Mouse (Mus musculus) adipocyte (in vitro differentiated cells): ENCODE results near the gene Tmem256.
A peak's percentile ranks its signal among the peaks of the same experiment; 100 is the strongest.

Experiments
- DNase-seq: peaks from one replicate; pipeline ENCODE4 v3.0.0-alpha.2; 2016; ENCODE audit warnings: low spot score

Gene Tmem256

GRCm38 (mm10) chr11:69815155-69815554 lies 23.2 kb upstream of the Tmem256 start, which contains the start of gene Gm39566:
Gene Gm39566, minus strand, starts transcription at chr11:69815298.
- DNase-seq = no peak

DNA sequence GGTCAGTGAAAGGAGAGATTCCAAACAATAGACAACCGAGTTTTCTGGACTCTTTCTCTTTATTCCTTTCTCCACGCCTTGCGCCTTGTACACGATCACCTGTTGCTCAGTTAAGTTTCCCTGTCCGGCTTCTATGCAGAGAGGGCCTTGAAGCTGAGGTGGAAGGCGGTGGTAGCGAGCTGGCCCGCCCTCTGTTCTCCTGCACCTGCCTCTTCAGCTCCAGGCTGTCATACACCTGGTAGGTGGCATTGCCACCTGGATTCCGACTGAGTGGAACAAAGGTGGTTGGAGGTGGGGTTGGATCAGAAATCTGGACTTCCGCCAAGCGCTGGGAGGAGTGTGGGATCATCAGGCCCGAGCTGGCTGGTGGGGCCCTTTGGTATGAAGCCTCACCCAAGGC lies 21.8 kb upstream of the Tmem256 start:
- no peak for DNase-seq

DNA sequence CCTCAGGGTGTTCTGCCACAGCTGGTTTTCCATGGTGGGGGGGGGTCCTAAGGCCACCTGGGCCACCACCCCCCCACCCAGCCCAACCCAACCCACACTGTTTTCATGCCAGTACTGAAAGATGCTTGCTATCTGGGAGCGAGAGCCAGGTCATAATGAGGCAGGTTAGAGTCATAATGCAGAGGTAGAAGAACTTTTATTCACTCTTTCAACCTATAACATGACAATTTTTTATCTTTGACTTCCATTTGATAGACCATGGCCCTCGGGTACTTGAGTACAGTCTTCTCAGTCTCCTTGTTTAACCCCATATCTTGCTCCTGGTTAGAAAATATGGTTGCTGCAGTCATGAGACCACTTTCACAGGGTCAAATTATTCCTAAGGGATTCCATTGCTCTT lies 19.9 kb upstream of the Tmem256 start, which contains the start of gene Spem2:
Spem2 (minus strand) TSS at position 101 of the 400 bp plus-strand sequence.
- DNase-seq = no peak

GRCm38 (mm10) chr11:69818871-69819270 lies 19.4 kb upstream of the Tmem256 start:
- no peak for DNase-seq

- no peak for DNase-seq
Measured at GRCm38 (mm10) chr11:69822080-69822479, 16.2 kb upstream of the Tmem256 start, which contains the start of gene Spem1. Gene Spem1, minus strand, starts transcription at chr11:69822180.

DNA sequence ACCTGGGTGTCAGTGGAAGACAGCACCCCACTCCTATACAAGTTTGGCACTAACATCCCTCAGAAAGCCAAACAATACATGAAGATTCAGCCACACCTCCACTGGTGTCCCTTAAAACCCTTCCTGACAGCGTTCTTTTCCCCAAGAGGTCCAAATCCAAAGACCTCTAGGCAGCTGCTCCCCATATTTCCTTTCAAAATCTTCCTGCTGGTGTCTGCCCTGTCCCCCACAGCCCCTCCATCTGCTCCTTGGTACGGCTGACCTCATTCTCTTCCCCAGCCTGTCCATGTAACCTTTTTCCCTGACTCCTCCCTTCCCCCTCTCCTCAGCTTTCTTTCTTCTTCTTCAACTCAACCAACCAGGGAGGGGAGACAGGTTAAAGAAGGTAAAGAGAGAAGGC lies 14.9 kb upstream of the Tmem256 start:
- DNase-seq = no peak

DNA sequence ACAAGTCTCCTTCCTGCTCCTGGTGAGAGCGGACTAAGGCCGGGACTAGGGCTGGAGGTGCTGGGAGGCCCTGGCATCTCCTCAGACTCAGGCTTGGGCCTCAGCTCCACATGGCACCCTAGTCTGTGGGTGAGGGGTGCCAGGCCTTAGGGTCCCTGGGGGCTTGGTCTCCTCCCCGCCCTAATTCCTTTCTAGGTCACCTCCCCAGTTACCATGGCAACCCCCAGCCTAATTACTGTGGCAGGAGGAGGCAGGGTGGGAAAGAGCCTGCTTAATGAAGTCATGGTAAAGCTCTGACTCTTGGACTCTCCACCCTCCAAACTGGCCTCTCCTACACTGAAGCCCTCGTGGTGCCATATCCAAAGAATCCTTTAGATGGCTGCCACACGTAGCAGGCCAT lies 9.5 kb upstream of the Tmem256 start:
- no peak for DNase-seq

- no peak for DNase-seq
Measured at GRCm38 (mm10) chr11:69833554-69833953, 4.8 kb upstream of the Tmem256 start.

DNA sequence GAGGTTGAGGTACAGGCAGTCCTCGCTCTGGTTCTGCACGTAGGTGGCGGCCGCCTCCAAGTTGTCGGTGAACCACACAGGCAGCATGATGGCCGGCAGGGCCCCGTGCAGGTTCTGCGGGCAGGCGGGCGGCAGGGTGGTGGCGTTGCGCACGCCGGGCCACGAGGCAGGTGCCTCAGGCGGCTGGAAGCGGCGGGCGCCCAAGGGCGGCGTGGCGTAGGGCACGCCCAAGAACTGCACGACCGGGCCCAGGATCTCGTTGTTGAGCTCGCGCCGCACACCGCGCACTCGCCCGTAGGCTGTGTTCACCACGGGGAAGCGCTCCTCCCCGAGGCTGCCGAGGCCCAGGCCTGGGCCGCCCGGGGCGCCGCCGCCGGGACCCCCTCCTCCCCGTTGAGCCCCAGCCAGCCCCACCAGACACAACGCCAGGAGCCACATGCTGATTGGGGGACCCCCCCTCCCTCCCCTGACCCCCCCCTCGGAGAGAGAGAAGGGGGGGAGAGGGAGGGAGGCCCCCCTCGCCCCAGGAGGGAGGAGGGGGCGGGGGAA lies 4.2 kb upstream of the Tmem256 start:
- DNase-seq = no peak

DNA sequence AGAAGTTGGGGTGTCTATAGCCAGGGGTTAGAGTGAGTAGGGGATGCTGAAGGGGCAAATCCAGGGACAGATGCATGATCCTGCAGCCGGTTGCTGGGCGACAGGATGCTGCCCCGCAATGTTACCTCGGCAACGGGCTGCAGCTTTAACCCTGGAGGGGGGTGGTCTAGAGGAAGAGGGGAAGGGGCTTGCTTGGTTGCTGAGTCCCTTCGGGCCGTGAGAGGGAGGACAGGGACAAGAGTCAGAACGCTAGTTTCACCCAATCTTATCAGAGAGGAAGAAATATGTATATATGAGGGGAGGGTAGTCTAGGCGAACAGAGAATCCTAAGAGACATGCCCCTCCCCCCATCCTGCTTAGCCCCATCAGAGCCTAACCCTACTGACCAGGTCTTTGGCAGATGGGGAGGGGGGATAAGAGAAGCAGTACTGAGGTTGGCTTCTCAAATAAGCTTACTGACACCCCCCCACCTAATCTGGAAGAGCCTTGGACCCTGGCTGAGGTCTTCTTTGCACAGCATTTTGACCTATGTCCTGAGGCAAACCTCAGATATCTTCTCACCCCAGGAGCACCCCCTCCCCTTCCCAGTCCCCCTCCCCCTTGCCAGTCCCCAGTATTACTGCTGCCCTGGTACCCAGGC lies 2.9 kb upstream of the Tmem256 start:
- DNase-seq = no peak

DNA sequence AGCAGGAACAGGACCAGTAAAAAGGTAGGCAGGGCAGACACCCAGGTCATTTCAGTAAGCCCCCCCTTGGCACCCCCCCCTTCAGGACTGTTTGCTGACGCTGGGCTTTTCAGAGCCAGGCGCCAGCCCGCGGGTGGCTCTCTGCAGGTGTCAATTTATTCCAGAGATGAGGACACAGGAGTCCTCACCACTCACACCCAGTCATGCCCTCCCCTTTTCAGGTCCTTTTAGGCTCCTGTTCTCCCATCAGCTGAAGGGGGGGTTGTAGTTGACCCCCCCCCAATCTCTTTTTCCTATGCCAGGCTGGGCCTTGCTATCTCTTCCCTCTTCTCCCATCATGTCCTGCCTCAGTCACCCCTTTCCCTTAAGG lies 2.4 kb upstream of the Tmem256 start:
- no peak for DNase-seq

DNA sequence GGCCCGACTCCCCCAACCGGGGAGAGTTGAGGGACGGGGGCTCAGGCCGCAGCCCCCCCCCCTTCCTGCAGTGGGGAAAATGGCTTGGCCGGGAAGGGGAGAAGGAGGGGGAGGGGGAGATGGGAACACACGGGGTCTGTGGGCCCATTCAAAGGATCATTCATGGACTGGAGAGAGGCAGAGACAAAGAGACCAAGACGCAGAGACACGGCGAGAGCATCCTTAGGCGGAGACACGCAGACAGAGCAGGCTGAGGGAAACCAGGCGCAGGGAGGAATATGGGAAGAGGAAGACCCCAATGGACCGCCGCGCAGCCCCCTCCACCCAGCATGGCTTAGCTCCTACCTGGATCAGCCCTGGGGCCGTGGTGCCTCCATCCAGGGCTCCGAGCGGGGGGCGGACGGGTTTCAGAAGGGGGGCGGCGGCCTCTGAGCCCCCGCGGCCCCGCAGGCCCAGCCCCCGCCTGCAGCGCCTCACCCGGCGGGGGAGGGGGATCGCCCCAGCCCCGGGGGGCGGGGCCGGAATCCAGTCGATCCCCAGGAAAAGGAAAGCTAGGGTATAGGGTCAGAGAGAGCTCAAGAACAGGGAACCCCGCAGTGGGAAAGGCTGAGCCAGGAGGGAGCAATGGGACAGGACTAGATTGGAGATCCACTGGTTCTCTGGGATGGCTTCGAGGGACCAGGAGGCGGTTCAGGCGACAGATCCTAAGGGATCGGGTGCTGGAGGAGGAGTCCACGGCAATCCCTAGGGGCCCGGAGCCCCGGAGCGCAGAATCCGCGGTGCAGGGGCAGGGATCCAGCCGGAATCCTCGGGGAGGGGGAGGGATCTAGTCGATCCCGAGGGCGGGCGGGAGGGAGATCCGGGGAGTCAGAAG lies 1.4 kb upstream of the Tmem256 start:
- peak; percentile 23 for DNase-seq

- DNase-seq = no peak
Measured at GRCm38 (mm10) chr11:69837604-69837951, 736 bp upstream of the Tmem256 start, which contains the start of gene Nlgn2. Gene Nlgn2, minus strand, starts transcription at chr11:69837784.

DNA sequence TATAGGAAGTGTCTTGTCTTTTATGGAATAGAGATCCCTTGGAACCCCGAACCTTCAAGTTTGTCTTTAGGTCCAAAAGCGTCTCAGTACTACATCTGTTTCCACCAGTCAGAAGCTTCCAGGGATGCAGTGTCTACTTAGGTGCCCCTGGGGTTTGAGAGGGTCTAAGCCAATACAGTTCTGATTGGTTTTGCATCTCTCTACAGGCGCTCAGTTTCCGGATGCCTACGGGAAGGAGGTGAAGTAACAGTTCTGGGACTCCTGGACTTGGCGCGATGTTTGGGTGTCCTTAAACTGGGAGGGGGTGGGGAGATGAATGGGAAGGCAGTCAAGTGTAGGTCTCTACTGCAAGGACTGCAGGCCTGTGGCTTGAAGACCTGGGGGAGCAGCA lies 395 bp downstream of the Tmem256 start:
- DNase-seq = peak; percentile 56

DNA sequence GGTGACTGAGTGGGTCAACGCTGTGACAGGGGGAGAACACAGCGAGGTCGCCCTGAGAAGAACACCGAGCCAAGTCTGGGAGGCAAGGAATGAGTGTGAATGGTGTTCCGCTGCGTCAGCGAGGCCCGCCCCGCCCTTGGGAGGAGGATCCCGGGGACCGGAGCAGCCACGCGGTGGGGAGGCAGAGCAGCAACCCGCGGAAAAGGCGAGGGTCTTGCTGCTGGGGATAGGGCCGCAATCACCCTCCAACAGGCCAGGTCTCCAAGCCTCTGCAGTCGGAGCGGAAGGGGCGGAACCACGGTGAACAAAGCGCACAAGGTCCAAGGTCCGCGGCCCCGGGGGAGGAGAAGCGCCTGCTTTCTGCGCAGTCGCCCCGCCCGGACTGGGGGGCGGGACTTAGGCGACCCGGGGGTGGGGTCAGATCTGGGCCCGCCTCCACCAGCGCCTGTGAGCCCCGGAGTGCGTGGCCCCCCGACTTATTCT lies 7.9 kb downstream of the Tmem256 start, which contains the start of gene Plscr3:
Plscr3 (plus strand) TSS at position 179 of the 483 bp plus-strand sequence.
- DNase-seq = peak; percentile 86

- no peak for DNase-seq
Measured at GRCm38 (mm10) chr11:69846738-69847688, 8.7 kb downstream of the Tmem256 start.

DNA sequence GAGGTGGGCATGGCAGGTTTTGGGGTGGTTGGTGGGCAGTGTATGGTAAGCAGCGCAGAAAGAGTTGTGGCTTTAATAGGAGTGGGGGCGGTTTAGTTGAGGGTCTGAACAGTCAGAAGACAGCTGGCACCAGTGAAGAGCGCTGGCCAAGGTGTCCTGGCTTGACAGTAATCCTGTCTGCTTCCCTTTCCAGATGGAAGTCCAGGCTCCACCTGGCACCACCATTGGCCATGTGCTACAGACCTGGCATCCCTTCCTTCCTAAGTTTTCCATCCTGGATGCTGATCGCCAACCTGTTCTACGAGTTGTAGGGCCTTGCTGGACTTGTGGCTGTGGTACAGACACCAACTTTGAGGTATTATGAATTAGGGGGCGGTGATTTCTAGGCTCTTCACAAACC lies 9.7 kb downstream of the Tmem256 start:
- no peak for DNase-seq

DNA sequence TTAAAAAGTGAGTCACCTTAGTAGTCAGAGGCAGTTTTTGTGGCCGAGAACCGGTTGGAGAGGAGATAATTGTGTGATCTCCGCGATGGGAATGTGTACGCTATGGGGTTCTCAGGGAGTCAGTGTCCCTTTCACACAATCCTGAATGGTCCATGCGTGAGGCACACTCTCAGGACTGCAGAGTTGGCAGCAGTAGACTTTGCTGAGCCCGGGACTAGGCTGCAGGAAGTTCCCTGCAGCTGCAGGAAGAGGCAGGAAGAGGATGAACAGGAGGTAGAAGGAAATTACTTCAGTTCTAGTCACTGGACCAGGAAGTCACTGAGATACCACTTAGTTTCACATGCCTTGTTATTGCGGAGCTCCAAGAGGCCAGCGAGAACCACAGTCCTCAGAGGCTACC lies 10.8 kb downstream of the Tmem256 start:
- no peak for DNase-seq

DNA sequence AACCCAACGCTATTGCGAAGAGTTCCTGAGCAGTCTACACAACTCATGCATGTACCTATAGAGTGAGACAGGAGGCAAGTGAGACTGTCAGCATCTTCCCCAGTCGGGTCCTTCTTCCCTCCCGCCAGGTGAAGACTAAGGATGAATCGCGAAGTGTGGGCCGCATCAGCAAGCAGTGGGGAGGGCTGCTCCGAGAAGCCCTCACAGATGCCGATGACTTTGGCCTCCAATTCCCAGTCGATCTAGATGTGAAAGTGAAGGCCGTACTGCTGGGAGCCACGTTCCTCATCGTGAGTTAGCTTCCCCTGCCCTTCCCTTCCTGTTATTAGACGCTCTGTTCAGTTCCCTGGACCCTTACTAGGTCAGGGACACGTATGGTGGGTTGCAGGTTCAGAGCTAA lies 11.6 kb downstream of the Tmem256 start:
- DNase-seq = no peak

- no peak for DNase-seq
Measured at GRCm38 (mm10) chr11:69850754-69851153, 12.4 kb downstream of the Tmem256 start.

GRCm38 (mm10) chr11:69853994-69854393 lies 15.7 kb downstream of the Tmem256 start:
- DNase-seq = no peak

GRCm38 (mm10) chr11:69854680-69855079 lies 16.4 kb downstream of the Tmem256 start:
- no peak for DNase-seq
